Mouse (Mus musculus) intestine, postnatal 0 days (tissue): ENCODE data around the gene Cfap74. TPM values are rescaled to one million over a fixed set of nuclear protein-coding genes. Genes with fewer than 3 reads are reported as not detected.

ENCODE experiments used
- ATAC-seq: fragments of 200-750 bp; cut with Nextera tagmentation; 2 replicates; pipeline ENCODE4 v1.8.0; 2017; ENCODE audit warnings: mild to moderate bottlenecking, moderate TSS enrichment, moderate library complexity
- H3K27ac ChIP-seq: fragments of 300-500 bp; sonication (generic); 2 replicates; pipeline ENCODE4 v1.5.1; 2014; ENCODE audit warnings: mild to moderate bottlenecking, low read depth, low read length, moderate library complexity
- H3K27me3 ChIP-seq: fragments of 300-500 bp; sonication (generic); replicated peaks from 2 replicates; pipeline ENCODE4 v1.6.1; 2014; ENCODE audit warnings: low read length, mixed read lengths; ENCODE audit not compliant: control insufficient read depth, insufficient read depth
- H3K36me3 ChIP-seq: fragments of 300-500 bp; sonication (generic); 2 replicates; pipeline ENCODE4 v1.6.1; 2014; ENCODE audit warnings: mild to moderate bottlenecking, moderate library complexity; ENCODE audit not compliant: control insufficient read depth, insufficient read depth
- H3K4me1 ChIP-seq: fragments of 300-500 bp; sonication (generic); replicated peaks from 2 replicates; pipeline ENCODE4 v1.6.1; 2014; ENCODE audit warnings: antibody characterized with exemption, low read length, mixed read lengths; ENCODE audit not compliant: control insufficient read depth, insufficient read depth
- H3K4me2 ChIP-seq: fragments of 300-500 bp; sonication (generic); replicated peaks from 2 replicates; pipeline ENCODE4 v1.6.1; 2014; ENCODE audit warnings: low read depth, mild to moderate bottlenecking, moderate library complexity
- H3K4me3 ChIP-seq: fragments of 300-500 bp; sonication (generic); 2 replicates; pipeline ENCODE4 v1.5.1; 2014; ENCODE audit warnings: low read depth, low read length
- H3K9ac ChIP-seq: fragments of 300-500 bp; sonication (generic); 2 replicates; pipeline ENCODE4 v1.6.1; 2014; ENCODE audit warnings: mild to moderate bottlenecking, low read depth, low read length
- H3K9me3 ChIP-seq: fragments of 300-500 bp; sonication (generic); 2 replicates; pipeline ENCODE4 v1.6.1; 2016; ENCODE audit warnings: mixed run types; ENCODE audit not compliant: control insufficient read depth
- CTCF ChIP-seq: sonication (generic); IDR thresholded peaks from 2 replicates; pipeline ENCODE4 v1.5.1; 2016; ENCODE audit warnings: low read depth, mild to moderate bottlenecking, control low read depth, antibody characterized with exemption, moderate library complexity
- WGBS: fragments of 180-500 bp; shearing (Covaris S2); extraction: QIAGEN DNeasy Blood & Tissue Kit; methylation state at CpG from one replicate; pipeline ENCODE4 v1.1.7; 2014; 5-methylcytosine and 5-hydroxymethylcytosine counted together
- polyA plus RNA-seq: library from polyadenylated mRNA; unstranded; fragments of >200 nt; fragmentation: Nextera tagmentation; extraction: Ambion mirVana; gene quantifications from 2 replicates; pipeline ENCODE4 v1.2.1, GENCODE M21; 2015

Gene Cfap74
- polyA plus RNA-seq, 1 experiment from 2014 or later: 0.52 TPM

DNA sequence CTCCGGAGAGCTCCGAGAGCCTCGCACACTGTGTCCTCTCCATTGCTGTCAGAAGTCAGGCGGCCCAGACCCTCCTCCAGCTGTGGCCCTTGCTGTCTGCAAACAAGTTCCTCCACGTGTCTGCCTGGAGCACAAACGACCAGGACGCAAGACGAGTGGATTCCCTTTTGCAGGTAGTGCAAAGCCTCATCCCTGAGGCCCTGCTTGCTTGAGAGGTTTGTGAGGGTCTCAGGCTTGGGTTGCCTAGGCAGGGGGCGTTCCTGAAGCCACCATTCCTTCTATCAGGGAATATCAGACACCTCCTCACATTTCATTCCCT lies 10.8 kb upstream of the Cfap74 start:
- no peaks in the 10 kb centered on the region for H3K36me3 ChIP-seq
- H3K9ac ChIP-seq: no peak overlapping the region
- peak overlapping the region; percentile 35 for H3K4me3 ChIP-seq
- H3K4me1 ChIP-seq: peaks cover 8% of the 10 kb centered on the region; the same call in 1 of the 2 replicates
- no peak for TF ChIP-seq CTCF
- ATAC-seq: no peak
- H3K9me3 ChIP-seq: no peaks in the 10 kb centered on the region
- WGBS: 2% methylated on average over 9 of the region's 9 CpGs
- H3K27me3 ChIP-seq: peaks cover 19% of the 10 kb centered on the region
- H3K4me2 ChIP-seq: peak overlapping the region; percentile 84
- no peak overlapping the region for H3K27ac ChIP-seq

DNA sequence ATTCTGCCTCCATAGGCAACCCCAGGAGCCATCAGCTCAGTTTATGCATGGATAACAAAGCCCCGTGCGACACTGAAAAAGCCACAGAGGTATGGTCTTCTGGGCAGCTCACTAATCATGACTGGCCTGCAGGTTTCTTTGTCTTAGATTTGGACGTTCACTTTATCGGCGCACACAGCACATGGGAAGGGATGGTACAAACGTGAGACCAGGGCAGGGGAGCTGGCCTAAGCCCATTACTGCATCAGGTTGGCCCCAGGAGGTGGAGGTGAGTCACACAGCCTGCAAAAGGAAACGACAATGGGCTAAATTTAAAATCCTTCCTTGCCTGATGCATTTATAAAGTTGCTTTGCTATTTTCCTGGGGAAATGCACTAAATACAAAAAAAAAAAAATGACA lies 7.9 kb upstream of the Cfap74 start:
- no peak overlapping the region for H3K27ac ChIP-seq
- TF ChIP-seq CTCF: no peak
- no peaks in the 10 kb centered on the region for H3K9me3 ChIP-seq
- H3K36me3 ChIP-seq: no peaks in the 10 kb centered on the region
- ATAC-seq: no peak
- H3K9ac ChIP-seq: no peak overlapping the region
- peaks cover 8% of the 10 kb centered on the region; the same call in 1 of the 2 replicates for H3K4me1 ChIP-seq
- no peak overlapping the region for H3K4me3 ChIP-seq
- peaks cover 19% of the 10 kb centered on the region for H3K27me3 ChIP-seq
- 68% methylated on average over 7 of the region's 7 CpGs for WGBS
- H3K4me2 ChIP-seq: no peak overlapping the region

DNA sequence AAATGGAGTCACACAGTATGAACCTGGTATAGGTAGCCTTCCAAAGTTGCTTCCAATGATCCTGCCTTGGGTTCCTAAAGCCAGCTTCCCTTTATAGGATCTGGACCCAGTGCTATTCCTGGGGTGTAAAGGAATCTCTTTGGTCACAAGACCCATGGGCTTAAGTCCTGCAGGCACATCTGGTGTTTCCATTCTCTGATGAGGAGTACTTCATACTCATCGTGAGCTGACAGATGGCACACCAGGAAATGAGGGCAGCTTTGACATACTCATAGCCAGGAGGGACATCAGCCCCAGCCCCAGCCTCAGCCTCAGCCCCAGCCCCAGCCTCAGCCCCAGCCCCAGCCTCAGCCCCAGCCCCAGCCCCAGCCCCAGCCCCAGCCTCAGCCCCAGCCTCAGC lies 6.5 kb upstream of the Cfap74 start:
- Histone ChIP-seq H3K27ac (no peak overlapping the region), H3K36me3 (no peaks in the 10 kb centered on the region), H3K4me2 (no peak overlapping the region), H3K27me3 (peaks cover 9% of the 10 kb centered on the region), H3K4me3 (no peak overlapping the region), H3K4me1 (peaks cover 7% of the 10 kb centered on the region; the same call in 1 of the 2 replicates), H3K9me3 (no peaks in the 10 kb centered on the region), H3K9ac (no peak overlapping the region)
- TF ChIP-seq CTCF: no peak
- 73% methylated on average over 1 of the region's 1 CpGs for WGBS
- ATAC-seq: no peak

DNA sequence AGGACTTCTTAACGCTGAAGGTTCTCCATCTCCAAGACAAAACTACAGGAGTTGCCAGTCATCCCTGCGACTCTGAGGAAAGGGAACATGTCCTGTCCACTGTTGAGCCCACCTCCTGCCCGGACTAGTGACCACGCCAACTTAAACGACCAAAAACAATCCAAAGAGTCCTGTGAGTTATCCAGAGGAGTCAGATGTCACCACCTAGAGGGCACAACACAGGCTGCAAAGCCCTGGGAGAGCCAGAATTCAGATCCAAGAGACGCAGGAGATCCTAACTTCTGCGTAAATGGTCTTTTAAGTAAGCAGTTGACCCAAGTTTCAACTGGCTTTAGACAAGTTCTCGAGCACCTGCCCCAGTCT lies 314 bp upstream of the Cfap74 start:
- H3K36me3 ChIP-seq: no peaks in the 10 kb centered on the region
- peak overlapping the region; percentile 40 for H3K4me3 ChIP-seq
- H3K9ac ChIP-seq: no peak overlapping the region
- WGBS: 2% methylated on average over 8 of the region's 8 CpGs
- H3K4me2 ChIP-seq: peak overlapping the region; percentile 71
- peak; percentile 54 for TF ChIP-seq CTCF
- no peaks in the 10 kb centered on the region for H3K4me1 ChIP-seq
- no peaks in the 10 kb centered on the region for H3K9me3 ChIP-seq
- H3K27me3 ChIP-seq: 0 out of 2 replicates have a peak, but pooled peaks cover 3% of the 10 kb centered on the region
- no peak overlapping the region for H3K27ac ChIP-seq
- no peak for ATAC-seq

DNA sequence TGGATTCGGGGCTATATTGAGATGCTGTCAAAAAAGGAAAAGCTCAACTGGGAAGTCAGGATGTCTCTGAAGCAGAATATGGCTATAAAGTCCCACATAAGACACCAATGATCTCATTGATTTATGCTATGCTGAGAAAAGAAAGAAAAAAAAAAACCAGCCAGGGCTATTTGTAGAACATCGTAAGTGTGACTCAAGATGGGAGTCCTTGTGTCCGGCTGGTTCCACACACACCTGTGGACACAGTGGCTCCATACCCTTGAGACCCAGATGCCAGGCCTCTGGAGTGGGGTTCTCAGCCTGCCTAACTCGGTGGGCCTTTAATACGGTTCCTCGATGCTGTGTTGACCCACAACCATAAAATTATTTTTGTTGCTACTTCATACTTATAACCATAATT lies 3.1 kb downstream of the Cfap74 start:
- H3K9ac ChIP-seq: no peak overlapping the region

DNA sequence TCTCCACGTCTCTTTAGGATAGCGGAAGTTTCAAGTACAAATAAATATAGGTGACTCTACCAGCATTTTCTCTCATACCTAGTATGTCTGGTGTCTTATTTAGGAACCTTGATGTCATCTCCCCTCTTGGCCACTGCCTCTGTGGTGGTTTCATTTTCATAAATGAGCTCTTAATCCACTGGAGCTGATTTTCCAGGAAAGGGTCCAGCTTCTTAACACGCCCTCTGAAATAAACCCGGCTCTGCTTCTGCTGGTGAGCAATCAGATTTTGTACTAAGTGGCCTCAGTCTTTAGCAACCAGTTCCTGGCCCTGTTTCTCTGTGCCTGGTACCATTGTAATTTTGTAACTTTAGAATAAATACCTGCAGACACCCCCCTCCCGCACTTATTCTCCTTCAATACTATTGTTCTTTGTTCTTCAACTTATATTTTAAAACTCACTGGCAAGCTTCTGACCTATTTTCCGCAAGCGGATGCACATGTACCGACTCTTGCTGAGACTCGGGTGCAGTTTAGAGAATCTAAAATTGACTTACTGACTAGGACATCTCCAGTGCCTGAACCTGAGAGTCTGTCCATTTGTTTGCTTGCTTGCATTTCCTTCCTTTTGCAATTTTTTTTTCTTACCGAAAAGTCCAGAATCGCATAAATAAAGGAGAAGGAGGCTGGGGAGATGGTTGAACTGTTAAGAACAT lies 4.8 kb downstream of the Cfap74 start:
- TF ChIP-seq CTCF: no peak
- Histone ChIP-seq H3K9ac (no peak overlapping the region), H3K4me3 (no peak overlapping the region), H3K4me1 (no peaks in the 10 kb centered on the region), H3K4me2 (no peak overlapping the region), H3K27ac (no peak overlapping the region), H3K27me3 (0 out of 2 replicates have a peak, but pooled peaks cover 3% of the 10 kb centered on the region), H3K36me3 (no peaks in the 10 kb centered on the region), H3K9me3 (no peaks in the 10 kb centered on the region)
- 87% methylated on average over 11 of the region's 11 CpGs for WGBS
- no peak for ATAC-seq

More for the DNA sequence above, 3.1 kb downstream of the Cfap74 start:
- Histone ChIP-seq H3K27ac (no peak overlapping the region), H3K9me3 (no peaks in the 10 kb centered on the region), H3K36me3 (no peaks in the 10 kb centered on the region), H3K4me2 (no peak overlapping the region), H3K27me3 (0 out of 2 replicates have a peak, but pooled peaks cover 3% of the 10 kb centered on the region), H3K4me1 (no peaks in the 10 kb centered on the region), H3K4me3 (no peak overlapping the region)
- no peak for ATAC-seq
- 88% methylated on average over 6 of the region's 6 CpGs for WGBS
- no peak for TF ChIP-seq CTCF
